Mouse (Mus musculus) kidney, adult 2 months (tissue): ENCODE measurements around the gene Fer1l5.

ENCODE experiments used
- CTCF ChIP-seq: fragments of 200-500 bp; conservative IDR thresholded peaks from 2 replicates; pipeline ENCODE4 v1.5.1; 2011; ENCODE audit warnings: low read depth, mild to moderate bottlenecking, control low read depth, low read length, moderate library complexity, mixed read lengths; ENCODE audit not compliant: insufficient read depth, insufficient read length
- POLR2A ChIP-seq: fragments of 200-500 bp; IDR thresholded peaks from one replicate; pipeline ENCODE4 v1.6.1; 2011; ENCODE audit warnings: low read depth, low read length, control low read depth

DNA sequence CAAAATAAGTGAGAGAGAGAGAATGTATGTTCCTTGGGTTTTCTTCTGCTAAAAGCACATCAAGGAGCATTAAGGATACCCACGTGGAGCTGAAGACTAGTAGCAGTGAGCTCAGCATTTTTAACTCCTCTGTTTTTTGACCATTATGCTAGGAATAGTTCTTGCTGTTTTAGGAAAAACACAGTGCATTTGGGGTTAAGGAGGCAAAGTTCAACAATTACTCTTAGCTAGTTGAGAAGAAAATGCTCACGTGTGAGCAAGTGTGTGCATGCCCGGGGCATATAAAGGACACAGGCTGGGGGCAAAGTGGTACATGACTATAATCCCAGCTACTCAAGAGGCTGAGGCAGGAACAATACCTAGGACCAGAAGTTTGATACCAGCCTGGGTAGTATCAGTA is 61.5 kb downstream of the Fer1l5 start:
- TF ChIP-seq POLR2A (no peak), CTCF (no peak)
